Mouse (Mus musculus) forelimb bud, embryonic 11.5 days (tissue): ENCODE data around the gene Arpin.

Experiments
- DNase-seq: peaks from one replicate; pipeline ENCODE4 v3.0.0-alpha.2; 2012; ENCODE audit warnings: low read depth, low spot score

Arpin gene

DNA sequence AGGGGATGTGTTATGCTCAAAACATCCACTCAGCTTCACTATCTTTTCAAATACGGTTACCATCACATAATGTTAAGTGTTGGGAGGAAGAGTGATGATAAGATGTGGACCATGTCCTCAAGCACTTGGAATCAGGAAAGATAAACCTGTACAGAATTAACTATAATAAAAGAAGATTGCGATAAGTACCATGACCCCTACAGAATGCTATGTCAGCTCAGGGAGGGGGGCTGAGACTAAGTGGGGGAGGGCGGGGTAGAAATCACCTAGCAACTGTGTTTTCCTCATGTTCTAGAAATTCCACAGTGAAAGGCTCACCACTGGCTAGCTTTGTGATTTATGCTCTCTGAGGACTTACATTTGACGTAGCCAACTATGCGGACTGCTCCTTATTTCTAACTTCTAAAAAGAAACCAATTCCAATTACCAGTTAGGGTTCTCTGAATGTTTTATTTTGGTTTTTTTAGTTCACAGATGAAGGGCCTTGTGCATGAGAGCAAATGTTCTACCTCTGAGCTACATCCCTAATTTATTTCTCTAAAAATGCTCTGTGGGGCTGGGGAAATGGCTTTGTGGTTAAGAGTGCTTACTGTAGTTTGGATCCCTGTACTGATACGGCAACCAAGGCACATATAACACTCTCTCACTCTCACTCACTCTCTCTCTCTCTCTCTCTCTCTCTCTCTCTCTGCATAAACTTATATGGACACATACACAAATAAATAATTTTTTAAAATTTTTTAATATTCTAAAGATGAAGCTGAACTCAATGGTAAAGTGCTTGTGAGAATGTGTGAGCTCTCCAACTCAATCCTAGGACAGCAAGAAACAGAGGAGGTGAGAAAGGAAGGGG lies 42.4 kb downstream of the Arpin start:
- DNase-seq = no peak

DNA sequence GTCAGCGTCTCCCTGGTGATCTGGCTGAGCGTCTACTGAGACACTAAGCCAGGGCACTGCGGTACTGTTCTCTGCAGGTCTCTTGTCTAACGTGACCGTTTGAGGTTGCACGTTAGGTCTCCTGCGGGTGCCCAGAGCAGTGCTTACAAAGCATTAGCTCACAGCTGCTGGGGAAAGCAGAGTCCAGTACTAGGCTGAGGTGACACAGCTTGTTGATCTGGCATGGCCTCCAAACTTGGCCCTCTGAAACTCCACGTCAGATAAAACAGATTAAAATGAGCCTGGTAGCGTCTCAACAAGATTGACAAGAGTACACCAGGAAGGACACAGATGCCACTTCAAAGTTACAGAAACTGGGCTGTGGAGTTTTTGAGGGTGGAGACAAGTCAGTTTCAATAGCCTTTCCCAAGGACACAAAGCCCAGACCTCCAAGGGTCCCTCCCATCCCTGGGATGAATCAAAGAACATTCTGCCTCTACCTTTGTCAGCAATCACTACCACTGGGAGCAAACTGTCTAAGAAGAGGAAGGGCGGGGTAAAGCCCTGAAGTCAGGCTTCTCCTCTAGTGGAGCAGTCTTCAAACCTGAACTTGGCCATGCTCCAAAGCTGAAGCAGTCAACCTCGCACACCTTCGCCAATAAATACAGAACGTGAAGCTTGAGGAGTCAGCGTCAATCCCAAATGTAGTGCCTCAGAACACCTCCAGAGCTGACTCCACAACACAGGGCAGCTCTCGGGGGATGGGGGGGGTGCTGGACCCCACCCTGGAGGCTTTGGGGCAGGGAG lies 44.5 kb downstream of the Arpin start:
- no peak for DNase-seq

DNA sequence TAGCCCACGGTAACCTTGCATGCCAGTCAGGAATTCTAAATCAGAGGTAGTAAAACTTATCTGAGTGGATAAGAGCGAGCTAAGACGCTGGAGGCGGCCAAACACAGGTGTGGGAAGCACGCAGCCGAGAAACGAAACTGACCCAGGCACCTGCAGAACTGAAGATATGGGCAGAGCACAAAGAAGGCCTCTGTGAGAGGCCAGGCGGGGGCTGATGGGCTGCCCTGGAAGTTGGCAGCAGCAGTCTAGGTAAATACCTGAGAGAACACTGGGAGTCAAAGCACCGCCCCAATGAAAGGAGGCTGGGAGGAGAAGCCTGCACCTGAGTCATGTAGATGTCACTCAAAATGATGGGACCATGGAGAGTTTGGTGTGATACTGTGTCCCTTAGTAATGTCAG lies 46.6 kb downstream of the Arpin start:
- DNase-seq = no peak

DNA sequence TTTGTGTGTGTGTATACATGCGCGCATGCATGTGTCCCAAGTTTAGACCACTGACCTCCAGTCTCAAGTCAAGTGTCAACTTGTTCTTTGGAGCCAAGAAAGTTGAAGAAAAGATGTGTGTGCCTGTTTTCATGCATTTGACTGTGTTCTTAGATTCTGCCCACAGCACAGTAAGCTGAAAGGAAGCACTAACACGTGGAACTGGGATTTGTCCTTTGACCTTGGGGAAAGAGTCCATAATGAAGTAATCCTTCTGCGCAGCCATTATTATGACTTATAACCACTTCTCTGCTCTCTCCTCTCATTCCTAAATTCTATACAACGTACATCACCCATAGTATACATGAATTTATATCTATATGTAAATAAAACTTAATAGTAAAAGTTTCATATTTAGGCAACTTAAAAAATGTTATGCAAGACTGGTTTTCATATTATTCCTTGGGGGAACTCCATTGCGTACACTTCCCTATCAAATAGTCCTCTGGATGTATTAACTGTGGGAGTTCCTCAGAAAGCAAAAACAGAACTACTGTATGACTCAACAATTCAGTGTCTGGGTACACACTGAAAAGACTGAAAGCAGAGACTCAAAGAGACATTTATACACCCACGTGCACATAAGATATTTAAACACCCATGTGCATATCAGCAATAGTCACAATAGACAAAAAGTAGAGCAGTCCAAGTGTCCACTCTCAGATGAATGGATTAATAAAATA lies 51.4 kb downstream of the Arpin start:
- DNase-seq = no peak

DNA sequence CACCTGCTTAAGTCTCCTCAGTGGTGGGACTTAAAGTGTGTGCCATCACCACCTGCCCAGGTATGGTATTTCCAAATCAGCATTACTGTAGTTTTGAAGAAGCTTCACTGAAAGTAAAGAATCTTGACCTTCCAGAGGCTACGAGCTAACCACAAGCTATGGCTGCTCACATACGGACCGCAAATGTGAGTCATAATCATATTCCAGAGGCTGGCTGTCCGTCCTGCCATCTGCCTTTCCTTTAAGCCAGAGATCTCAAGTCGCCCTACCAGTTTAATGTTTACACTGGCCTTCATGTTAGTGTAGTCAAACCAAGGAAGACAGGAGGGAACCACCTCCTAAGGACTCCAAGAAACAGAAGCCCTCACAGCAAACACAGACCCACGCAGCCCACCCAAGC lies 53.3 kb downstream of the Arpin start:
- DNase-seq = no peak

DNA sequence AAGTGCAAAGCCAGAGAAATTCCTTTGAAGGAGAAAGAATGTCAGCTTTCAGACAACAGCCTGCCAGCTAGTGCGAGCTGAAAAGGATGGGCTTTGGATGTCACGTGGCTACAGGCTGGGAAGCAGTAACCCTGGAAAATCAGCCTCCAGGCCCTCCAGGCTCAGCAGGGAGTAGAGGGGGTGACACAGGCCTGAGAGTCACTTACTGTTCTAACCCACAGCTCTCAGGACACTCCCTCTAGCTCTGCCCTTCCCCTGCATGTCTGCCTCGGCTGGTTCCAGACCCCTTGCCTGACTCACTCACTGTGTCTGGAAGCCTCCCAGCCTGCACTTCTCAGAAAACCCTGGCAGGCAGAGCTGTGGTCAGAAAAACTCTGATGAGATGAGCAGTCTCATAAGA lies 54.2 kb downstream of the Arpin start:
- DNase-seq = no peak

DNA sequence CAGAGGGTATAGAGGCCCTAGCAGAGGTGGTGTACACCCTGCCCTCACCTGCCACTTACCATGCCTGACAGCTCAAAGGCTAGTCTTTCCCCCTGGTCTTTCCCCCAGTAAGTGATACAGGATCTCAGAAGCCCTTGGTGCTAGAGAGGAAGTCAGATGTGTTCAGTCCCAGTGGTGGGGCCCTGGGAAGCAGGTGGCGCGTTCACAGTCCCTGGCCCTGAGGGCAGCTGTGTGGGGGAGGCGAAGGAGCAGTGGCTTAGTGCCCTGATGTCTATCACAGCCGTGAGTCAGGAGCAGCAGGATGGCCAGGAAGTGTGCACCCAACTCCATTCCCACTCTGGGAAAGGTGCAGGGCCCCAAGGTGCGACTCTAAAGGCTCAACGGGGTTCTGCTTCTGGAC lies 55.1 kb downstream of the Arpin start:
- no peak for DNase-seq

DNA sequence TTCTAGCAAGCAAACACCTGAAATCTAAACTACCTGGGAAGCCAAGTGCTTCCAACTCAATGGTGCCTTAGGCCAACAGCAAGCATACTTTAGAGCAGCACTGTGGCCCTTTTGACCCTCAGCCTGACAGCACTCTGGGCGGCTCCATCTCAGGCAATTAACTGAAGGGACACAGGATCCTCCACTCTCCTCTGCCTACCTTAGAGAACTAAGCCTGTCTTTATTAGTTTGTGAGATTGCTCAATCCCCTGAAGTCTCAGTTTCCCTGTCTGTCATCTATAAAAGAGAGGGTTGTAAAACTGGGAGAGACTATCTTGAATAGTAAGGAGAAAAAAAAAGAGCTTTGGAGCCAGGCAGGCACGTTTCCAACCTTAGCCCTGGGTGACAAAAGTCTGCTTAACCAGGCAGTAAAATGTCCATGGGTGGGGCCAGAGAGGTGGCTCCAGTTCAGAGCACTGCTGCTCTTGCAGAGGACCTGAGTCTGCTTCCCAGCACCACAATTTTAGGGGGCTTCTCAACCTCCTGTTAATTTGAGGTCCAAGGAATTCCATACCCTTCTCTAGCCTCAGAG lies 56.6 kb downstream of the Arpin start:
- DNase-seq = no peak
